Mouse (Mus musculus) left cerebral cortex, postnatal 4 days (tissue): ENCODE results near the gene Acad10. TPM values are rescaled to one million over a fixed set of nuclear protein-coding genes. Genes with fewer than 3 reads are reported as not detected.
"Not testable (repeated sequence)": the region's sequence is repeated elsewhere in the genome, so short reads cannot be mapped to it uniquely, and the experiment has no call there.

ENCODE experiments used
- DNase-seq: peaks from one replicate; pipeline ENCODE4 v3.0.0-alpha.2; 2022
- intact Hi-C: fragments of 180-260 bp; cut with DNase I; formaldehyde crosslinking; loops from one replicate; pipeline ENCODE4 v1.15.1; 2025
- total RNA-seq, 2 experiments: library from RNA; stranded (reverse); gene quantifications; 2 replicates each; pipeline ENCODE4 v1.2.3; 2021

Gene Acad10
- total RNA-seq, 2 experiments from 2014 or later: 2.2 to 2.5 TPM

- intact Hi-C loops: no loop called here
- DNase-seq: no peak
These were observed 562 bp upstream of the Acad10 start for GRCm38 (mm10) chr5:121660897-121661254.

- DNase-seq, intact Hi-C loops: not testable (repeated sequence)
These were observed 2.7 kb downstream of the Acad10 start for GRCm38 (mm10) chr5:121657656-121658055.

- DNase-seq, intact Hi-C loops: not testable (repeated sequence)
These were observed 3.4 kb downstream of the Acad10 start for GRCm38 (mm10) chr5:121656866-121657265.

GRCm38 (mm10) chr5:121654526-121654925, 5.8 kb downstream of the Acad10 start:
- no peak for DNase-seq
- intact Hi-C loops: no loop called here

GRCm38 (mm10) chr5:121649134-121649533, 11.2 kb downstream of the Acad10 start:
- no peak for DNase-seq
- intact Hi-C loops: no loop called here

GRCm38 (mm10) chr5:121639601-121640000, 20.7 kb downstream of the Acad10 start:
- intact Hi-C loops: no loop called here

GRCm38 (mm10) chr5:121637296-121637695, 23.0 kb downstream of the Acad10 start:
- intact Hi-C loops: no loop called here
- DNase-seq: no peak

More at GRCm38 (mm10) chr5:121639601-121640000, 20.7 kb downstream of the Acad10 start:
- DNase-seq: no peak

GRCm38 (mm10) chr5:121634668-121635067, 25.6 kb downstream of the Acad10 start:
- intact Hi-C loops: no loop called here
- no peak for DNase-seq

GRCm38 (mm10) chr5:121632804-121633203, 27.5 kb downstream of the Acad10 start:
- no peak for DNase-seq
- intact Hi-C loops: no loop called here

GRCm38 (mm10) chr5:121631106-121631647, 29.1 kb downstream of the Acad10 start:
- intact Hi-C loops: not testable (repeated sequence)

GRCm38 (mm10) chr5:121627871-121628270, 32.4 kb downstream of the Acad10 start:
- peak; percentile 81 for DNase-seq
- intact Hi-C loops: no loop called here

More at GRCm38 (mm10) chr5:121631106-121631647, 29.1 kb downstream of the Acad10 start:
- peak; percentile 15 for DNase-seq

- intact Hi-C loops: no loop called here
- DNase-seq: no peak
These were observed 37.1 kb downstream of the Acad10 start for GRCm38 (mm10) chr5:121623241-121623640.

GRCm38 (mm10) chr5:121621102-121621501, 39.2 kb downstream of the Acad10 start:
- DNase-seq: no peak
- intact Hi-C loops: loop anchor here (2.0 kb wide), 1 partner anchor 56 kb away; no protein-coding TSS in a partner anchor

GRCm38 (mm10) chr5:121618592-121619513, 41.5 kb downstream of the Acad10 start, which contains the start of gene Acad12:
Gene Acad12 (minus strand): TSS chr5:121618938.
- DNase-seq: peak; percentile 89
- intact Hi-C loops: no loop called here

GRCm38 (mm10) chr5:121614921-121615320, 45.4 kb downstream of the Acad10 start:
- intact Hi-C loops, DNase-seq: not testable (repeated sequence)

- DNase-seq: no peak
- intact Hi-C loops: no loop called here
These were observed 48.3 kb downstream of the Acad10 start for GRCm38 (mm10) chr5:121612036-121612435.

GRCm38 (mm10) chr5:121609556-121610135, 50.7 kb downstream of the Acad10 start:
- DNase-seq, intact Hi-C loops: not testable (repeated sequence)

- intact Hi-C loops: no loop called here
These were observed 54.2 kb downstream of the Acad10 start for GRCm38 (mm10) chr5:121606151-121606550.

GRCm38 (mm10) chr5:121603815-121604214, 56.5 kb downstream of the Acad10 start:
- intact Hi-C loops: loop anchor here (5.0 kb wide), 1 partner anchor 42 kb away; no protein-coding TSS in a partner anchor
- DNase-seq: not testable (repeated sequence)

More at GRCm38 (mm10) chr5:121606151-121606550, 54.2 kb downstream of the Acad10 start:
- DNase-seq: peak; percentile 74

- intact Hi-C loops: loop anchor here (5.0 kb wide), 1 partner anchor 39 kb away; no protein-coding TSS in a partner anchor
These were observed 58.6 kb downstream of the Acad10 start for GRCm38 (mm10) chr5:121601547-121602299.

More at GRCm38 (mm10) chr5:121601547-121602299, 58.6 kb downstream of the Acad10 start:
- peak; percentile 89 for DNase-seq
